Mouse (Mus musculus): ENCODE results near the gene Fsd1l.

Gene Fsd1l

GRCm38 (mm10) chr4:53738956-53739616, 107.8 kb downstream of the Fsd1l start:
- in situ Hi-C loops (cut with MboI, MseI): loop anchor here (10.0 kb wide), 1 partner anchor 116 kb away; no protein-coding TSS in a partner anchor

GRCm38 (mm10) chr4:53749831-53750230, 118.6 kb downstream of the Fsd1l start:
- in situ Hi-C loops (cut with MboI, MseI): loop anchor here (25.0 kb wide), 2 partner anchors 487 to 762 kb away; no protein-coding TSS in a partner anchor

GRCm38 (mm10) chr4:53750391-53751120, 119.3 kb downstream of the Fsd1l start:
- in situ Hi-C loops (cut with MboI, MseI): loop anchor here (25.0 kb wide), 2 partner anchors 487 to 762 kb away; no protein-coding TSS in a partner anchor

All from regulatory T cell (primary cell).